Mouse (Mus musculus) megakaryocyte-erythroid progenitor cell, adult 5-6 weeks (primary cell): ENCODE data around the gene AI854703. TPM values are rescaled to one million over a fixed set of nuclear protein-coding genes. Genes with fewer than 3 reads are reported as not detected.
A peak's percentile ranks its signal among the peaks of the same experiment; 100 is the strongest.

Experiments used
- ATAC-seq: replicated peaks from 2 replicates; pipeline ENCODE4 v1.8.0; 2016; ENCODE audit warnings: mild to moderate bottlenecking, inconsistent platforms; ENCODE audit not compliant: severe bottlenecking, poor library complexity, low FRiP score, low TSS enrichment
- total RNA-seq, 2 experiments: library from RNA; stranded (forward) in 1 of 2; stranded (reverse) in 1 of 2; fragments of 200-1000, 215-1000 nt in 1 of 2; fragments of >200 nt in 1 of 2; fragmentation: Nextera tagmentation in 1 of 2; gene quantifications; 2 replicates each; pipeline ENCODE4 v1.2.3; 2014 to 2017

AI854703 gene
- total RNA-seq, 2 experiments from 2014 or later: 1.4 to 1.9 TPM

DNA sequence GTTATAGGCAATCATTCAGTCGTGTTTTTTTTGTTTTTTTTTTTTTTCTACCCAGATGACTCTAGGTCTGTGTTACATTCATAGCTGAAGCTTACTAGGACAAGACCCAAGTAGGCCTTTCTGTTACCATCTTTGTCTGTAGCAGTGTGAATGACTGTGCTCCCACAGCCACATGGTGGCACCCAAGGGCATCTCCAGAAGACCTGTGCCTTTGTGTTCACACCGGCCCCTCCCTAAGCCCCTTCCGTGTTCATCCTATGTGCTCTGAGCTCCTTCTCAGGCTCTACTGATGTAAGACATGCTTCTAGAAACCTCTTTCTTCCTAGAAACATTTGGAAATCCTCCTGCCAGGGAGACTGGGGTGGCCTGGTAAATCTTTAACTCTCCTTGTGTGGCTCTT, 20.4 kb downstream of the AI854703 start, which contains the start of gene Gimap8:
Gimap8 (plus strand) TSS at position 240 of the 400 bp plus-strand sequence.
- ATAC-seq: peak; percentile 75

DNA sequence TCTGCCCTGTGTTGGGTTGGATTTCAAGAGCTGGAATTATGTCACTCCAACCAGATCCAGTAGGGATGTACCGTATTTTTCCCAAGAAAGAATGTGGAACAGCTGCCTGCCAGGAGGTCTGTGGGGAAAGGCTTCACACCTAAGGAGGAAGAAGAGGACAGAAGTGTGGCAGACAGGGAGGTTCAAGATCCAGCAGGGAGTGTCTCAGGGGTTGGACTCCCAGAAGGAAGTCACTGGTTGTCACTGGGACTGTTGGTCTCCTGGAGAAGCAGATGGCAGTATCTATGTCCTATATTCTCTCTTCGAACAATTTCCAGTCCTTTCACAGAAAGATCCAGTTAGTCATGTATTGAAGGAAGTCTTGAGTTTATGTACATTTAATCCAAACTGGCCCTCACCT, 21.0 kb downstream of the AI854703 start:
- no peak for ATAC-seq

DNA sequence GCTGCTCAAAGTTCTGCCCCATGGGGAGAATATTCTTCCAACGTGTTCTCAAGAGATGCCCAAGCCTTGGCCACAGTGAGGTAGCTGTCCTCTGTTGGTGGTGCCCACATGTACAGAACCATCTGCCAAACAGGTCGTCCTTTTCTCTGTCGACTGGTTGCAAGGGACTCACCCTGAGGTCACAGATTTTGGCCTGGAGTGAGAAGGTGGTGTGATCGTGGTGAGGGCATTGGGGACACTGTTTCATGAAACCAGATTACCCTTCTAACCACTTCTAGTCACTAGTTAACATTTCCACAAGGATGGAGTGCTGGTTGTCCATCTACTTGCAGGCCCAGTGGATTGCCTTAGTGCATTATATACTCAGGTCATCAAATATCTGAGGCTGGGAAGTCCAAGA, 22.2 kb downstream of the AI854703 start:
- no peak for ATAC-seq

DNA sequence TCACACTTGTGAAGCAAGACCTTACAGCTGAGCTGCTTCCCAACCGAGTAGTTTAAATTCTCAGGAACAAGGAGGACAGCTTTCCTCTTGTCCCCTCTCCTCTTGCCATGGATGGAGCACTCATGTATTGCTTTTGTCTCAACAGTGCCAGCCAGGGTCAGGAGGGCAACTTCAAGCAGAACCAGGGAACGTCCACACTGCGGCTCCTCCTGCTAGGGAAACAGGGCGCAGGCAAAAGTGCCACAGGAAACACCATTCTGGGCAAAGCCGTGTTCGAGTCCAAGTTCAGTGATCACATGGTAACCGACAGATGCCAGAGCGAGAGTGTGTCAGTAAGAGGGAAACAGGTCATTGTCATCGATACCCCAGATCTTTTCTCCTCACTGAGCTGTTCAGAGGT, 23.5 kb downstream of the AI854703 start:
- ATAC-seq: no peak

DNA sequence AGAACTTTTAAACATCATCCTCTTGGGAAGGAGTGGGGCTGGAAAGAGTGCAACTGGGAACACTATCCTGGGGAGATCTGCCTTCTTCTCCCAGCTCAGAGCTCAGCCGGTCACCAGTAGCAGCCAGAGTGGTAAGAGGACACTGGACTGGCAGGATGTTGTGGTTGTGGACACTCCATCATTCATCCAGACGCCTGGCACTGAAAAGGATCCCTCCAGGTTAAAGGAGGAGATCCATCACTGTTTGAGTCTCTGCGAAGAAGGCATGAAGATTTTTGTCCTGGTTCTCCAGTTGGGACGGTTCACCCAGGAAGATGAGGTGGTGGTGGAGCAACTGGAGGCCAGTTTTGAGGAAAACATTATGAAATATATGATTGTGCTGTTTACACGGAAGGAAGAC, 32.2 kb downstream of the AI854703 start:
- ATAC-seq: no peak

DNA sequence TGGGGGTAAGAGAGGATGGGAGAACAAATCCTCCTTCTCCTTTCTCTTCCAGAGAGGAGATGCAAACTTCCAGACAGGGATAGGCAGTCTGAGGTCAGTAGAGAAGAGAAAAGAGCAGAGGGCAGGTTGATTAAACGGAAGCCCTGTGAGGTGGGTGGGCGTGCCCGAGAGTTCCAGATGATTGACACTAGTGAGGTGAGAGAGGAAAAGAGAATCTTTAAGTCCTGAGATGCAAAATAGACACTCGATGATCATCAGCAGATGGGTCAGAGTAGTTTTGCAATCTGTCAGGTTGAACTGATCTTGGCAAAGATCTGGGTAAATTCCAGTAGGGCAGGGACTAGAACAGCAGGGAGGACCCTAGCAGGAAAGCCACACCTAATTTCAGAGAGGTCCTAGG, 38.2 kb downstream of the AI854703 start:
- ATAC-seq: no peak

DNA sequence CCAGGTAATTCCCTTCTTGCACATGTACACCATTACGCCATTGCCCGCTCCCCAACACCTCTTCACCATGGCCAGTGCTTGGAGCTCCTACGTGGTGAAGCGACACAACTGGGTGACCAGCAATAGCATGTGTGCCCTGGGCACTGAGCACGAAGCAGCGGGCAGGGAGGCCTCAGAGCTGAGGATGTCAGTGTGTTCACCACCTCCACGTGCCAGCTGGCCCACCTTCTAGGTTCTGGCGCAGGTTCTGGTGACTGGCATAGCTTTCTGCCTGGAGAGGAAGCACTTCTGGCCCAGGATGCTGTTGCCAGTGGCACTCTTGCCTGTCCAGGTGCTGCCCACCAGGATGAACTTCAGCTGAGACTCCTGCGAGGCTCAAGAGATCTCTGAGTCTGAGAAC, 38.9 kb downstream of the AI854703 start:
- ATAC-seq: no peak

DNA sequence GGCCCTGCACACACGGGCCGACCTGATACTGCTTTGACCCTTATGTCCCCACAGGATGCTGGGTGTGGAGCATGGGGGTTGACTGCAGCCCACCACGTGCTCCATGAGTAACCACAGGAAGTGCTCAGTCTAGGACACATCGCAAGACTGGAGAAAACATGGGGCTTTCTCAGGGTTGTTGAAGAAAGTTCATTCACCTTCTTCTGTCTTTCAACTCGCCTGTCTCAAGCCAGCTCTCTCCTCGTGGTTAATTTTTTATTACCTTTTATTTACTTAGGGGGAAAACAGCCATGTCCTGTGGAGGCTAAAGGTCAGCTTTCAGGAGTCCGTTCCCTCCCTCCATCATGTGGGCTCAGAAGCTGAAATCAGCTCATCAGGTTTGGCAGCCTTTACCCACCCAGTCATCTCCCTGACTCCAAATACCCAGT, 39.6 kb downstream of the AI854703 start:
- peak; percentile 26; the same call in 1 of the 2 replicates for ATAC-seq

DNA sequence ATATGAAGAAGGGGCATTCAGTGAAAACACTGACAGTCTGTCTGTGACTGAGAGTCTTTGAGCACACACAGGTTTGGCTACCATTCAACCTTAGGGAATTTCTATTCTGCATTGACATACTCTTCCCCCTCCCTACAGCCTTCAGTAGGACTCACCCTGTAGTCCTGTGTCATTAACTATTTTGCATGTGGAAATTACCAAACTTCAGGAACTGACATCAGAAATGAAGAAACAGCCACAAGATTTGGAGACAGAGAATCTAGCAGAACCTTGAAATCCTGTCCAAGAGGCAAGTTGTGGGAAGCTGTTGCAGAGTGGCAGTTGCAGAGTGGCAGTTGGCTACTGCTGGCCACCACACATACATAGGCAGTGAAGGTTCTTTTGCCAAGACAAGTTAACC, 41.5 kb downstream of the AI854703 start:
- no peak for ATAC-seq

DNA sequence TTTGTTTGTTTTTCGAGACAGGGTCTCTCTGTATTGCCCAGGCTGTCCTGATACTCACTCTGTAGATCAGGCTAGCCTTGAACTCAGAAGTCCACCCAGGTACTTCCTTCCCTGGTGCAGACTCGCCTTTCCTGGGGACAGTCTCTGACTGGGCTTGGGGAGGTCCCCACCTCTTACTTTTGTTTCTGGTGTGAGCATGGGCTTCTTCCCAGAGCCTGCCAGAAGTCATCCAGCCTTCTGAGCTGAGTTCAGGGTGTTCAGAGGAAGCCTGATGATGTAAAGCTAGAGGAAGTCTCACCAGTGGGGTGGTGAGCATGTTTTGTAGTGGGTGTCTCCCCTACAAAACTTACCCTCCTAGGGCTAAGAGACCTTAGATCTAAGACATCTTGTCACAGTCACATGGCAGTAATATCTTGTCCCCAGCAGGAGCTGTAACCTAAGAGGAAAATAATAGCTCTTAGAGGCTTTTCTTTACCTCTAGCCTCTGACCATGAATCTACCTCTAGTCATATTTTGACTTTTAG, 42.9 kb downstream of the AI854703 start:
- no peak for ATAC-seq

DNA sequence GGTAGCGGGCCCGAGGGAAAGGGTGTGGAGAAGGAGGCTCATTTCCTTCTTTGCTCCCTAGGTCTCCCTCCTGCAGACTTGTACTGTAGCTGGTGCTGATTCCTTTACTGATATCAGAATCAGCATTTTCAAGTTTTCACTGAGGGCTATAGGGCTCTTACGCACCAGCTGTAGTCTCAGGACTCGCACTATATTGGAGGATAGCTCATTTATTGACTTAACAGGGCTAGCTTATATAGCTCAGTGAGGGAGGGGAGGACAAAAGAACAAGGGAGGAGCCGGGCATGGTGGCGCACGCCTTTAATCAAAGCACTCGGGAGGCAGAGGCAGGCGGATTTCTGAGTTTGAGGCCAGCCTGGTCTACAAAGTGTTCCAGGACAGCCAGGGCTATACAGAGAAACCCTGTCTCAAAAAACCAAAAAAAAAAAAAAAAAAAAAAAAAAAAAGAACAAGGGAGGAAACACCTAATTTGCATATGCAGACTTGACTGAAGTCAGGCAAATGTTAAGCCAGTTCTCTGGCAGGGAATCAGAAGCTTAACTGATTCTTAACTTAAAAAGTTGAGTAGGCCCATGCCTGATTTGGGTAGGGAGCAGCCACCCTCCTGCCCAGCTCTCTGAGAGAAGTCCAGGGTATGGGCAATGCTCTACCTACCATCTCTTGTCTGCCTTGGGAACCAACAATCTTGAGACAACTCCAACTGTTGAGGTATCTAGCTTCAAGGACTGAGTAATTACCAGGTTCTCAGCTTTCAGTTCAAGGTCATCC, 47.9 kb downstream of the AI854703 start:
- ATAC-seq: 0 out of 2 replicates have a peak, but pooled peaks have one; percentile 12

DNA sequence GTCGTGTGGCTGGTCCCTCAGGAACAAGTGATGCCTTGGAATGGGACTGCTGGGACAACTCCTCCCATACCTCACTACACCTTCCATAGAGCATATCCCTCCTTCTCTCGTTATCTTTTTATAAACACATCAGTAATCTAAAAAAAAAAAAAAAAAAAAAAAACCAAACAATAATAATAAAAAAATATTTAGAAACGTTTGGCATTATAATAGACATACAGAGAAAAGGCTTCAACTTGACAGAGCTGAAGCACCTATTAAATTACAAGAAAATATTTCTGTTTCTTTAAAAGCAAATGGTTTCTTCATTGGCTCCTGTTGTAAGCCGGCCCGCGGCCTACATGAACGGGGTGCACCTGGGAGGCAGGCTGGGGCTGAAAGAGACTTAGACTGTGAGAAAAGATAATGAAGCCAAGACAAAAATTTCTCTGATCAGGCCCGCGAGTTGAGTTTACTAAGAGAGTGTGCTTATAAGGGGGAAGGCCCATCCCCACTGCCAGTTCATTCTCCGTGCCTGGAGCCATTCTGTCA, 48.9 kb downstream of the AI854703 start:
- ATAC-seq: no peak

DNA sequence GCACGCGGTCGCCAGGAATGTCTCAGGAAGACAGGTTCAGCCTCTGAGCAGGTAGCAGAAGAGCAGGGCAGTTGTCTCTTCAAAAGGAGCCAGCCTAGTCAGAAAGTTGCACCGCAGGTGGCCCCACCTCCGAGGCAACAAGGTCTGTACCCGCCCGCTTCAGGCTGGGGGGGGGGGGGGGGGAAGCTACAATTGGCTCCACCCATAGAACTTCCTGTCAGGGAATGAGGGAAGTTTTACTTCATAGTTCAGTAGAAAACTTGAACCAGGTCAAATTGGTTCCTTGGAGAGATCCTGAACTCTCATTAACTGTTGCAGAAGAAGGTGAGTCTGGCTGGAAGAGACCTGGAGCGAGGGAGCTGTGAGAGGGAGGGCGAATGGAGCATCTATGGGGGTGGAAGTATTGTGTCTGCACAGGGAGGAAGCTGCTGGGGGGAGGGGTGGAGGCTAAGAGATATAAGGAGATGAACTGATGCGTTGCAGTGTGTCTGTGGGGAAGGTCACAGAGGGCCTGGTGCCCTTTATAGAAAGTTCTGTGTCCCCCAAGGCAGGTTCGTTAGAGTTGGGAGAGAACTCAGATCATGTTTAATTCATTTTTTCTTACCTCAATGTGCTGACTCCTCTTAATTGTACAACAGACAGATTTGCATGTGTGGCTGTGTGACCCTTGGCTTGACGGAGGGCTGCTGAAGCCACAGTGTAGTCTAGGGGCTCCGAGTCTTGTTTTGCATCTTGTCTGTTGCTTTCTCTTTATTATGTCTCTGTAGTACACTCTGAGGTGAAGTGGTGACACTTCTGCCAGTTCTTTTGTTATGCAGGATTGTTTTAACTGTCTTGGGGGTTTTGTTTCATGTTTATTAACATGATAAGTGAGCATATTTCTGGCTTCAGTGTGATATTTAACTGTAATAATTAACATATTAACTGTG, 49.6 kb downstream of the AI854703 start, which contains the start of gene Gimap9:
Gimap9 (plus strand) TSS at position 199 of the 929 bp plus-strand sequence.
- ATAC-seq: peak; percentile 89

DNA sequence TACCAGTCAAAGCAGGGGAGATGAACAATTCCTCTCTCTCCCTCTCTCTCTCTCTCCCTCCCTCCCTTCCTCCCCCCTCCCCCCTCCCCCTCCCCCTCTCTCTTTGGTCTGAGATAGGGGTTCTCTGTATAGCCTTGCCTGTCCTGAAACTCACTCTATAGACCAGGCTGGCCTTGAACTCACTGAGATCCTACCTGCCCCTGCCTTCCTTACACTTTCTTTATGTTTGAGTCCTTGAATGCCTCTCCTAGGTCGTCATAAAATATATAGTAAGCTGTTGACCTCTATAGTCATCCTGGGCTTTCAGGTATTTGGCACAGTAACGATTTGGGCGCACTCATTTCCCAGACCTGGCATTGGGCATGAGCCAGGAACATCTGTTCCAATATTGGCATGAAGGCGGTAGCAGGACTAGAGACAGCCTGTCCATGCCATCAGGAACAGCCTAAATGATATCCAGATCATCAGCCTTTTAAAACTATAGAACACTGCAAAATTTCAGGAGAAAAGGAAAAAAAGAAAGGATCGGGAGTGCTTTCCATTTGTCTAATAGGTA, 50.4 kb downstream of the AI854703 start:
- ATAC-seq: no peak

DNA sequence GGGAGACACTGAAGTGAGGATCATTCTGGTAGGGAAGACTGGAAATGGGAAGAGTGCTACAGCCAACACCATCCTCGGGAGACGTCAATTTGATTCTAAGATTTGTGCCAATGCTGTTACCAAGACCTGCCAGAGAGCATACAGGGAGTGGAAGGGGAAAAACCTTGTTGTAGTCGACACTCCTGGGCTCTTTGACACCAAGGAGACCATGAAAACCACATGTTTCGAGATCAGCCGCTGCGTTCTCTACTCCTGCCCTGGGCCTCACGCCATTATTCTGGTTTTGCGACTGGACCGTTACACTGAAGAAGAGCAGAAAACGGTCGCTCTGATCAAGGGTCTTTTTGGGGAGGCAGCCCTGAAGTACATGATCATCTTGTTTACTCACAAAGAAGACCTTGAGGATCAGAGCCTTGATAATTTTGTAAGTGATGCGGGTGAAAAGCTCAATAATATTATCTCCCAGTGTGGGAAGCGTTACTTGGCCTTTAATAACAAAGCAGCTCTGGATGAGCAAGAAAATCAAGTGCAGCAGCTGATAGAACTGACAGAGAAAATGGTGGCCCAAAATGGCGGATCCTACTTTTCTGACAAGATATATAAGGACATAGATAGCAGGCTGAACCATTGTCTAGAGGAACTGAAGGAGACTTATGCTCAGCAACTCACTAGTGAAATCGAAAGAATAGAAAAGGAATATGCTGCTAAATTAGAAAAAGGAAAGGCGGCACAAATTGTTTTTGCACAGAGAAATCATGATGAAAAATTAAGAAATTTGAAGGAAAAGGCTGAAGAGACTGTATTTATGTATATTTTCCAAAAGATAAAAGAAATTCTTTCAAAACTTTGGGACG, 51.2 kb downstream of the AI854703 start:
- no peak for ATAC-seq

DNA sequence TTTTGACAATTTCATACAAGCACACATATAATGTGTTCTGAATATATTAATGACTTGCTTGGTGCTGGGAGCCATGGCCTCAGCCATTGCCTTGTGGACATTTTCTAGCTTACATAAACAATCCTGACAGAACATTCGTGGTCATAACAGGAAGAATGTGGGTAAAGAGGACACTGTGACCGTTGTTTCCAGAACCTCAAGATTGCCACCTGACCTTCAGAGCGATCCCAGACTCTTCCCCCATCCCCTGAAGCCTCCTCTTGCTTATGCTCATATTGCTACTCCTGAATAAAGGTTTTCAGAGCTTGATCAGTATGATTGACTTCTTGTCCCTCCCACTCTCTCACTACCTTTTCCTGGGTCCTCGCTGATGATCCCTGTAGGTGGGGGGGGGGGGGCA, 51.8 kb downstream of the AI854703 start:
- ATAC-seq: no peak

DNA sequence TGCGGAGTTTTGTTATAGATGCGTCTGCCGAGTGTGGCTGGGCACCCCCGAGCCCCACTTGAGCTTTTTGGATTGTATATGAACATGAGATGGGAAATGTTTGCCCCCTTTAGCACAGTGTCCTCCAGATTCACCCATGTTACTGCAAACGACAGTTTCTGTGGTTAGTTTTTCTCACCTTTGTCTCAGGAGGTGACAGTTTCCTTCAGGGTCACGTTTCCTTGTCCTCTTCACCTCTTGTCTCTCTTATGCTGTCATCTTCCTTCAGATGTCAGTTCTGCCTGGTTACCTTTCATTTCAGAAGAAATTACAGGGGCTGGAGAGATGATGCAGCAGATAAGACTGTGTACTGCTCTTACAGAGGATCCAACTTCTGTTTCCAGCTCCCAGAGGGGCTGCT, 53.1 kb downstream of the AI854703 start:
- ATAC-seq: no peak

DNA sequence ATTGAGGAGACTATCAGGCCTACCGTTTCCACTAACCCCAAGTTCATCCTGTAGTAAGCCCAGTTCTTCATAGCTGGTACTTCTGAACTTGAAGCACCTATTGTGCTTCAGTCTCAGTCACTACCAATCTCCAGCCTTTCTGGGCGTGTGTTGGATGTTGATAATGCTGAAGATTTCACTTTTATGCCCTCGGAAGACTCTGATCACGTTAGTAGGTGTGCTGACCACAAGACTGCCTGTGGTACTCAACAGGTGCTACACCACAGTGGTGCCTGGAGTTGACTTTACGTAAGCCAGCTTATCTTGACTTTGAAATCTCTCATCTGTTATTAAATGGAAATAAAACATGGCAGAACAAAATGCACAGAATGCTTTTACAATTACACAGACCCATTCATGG, 53.9 kb downstream of the AI854703 start:
- ATAC-seq: no peak
